Mouse (Mus musculus): ENCODE data around the gene Tnfrsf14. TPM values are rescaled to one million over a fixed set of nuclear protein-coding genes. Genes with fewer than 3 reads are reported as not detected.

The Tnfrsf14 gene
- polyA plus RNA-seq, 1 experiment = 2.3 TPM

GRCm38 (mm10) chr4:154961911-154962310 is 33.5 kb upstream of the Tnfrsf14 start:
- Histone ChIP-seq H3K4me3 (ENCODE audit: insufficient read depth, low read length) (peak overlapping the region; percentile 93), H3K27ac (ENCODE audit: insufficient read depth, low read length) (peak overlapping the region; percentile 62; the same call in 1 of the 2 replicates), H3K4me1 (ENCODE audit: control insufficient read depth, insufficient read depth, low read length) (peaks cover 5% of the 10 kb centered on the region)
- TF ChIP-seq CTCF (IDR thresholded peaks at IDR 0.05; ENCODE audit: extremely low read depth, insufficient read depth, low read length) = no peak
- no peak for TF ChIP-seq POLR2A (IDR thresholded peaks at IDR 0.05; ENCODE audit: extremely low read depth, insufficient read depth, low read length)

- Histone ChIP-seq H3K4me3 (ENCODE audit: insufficient read depth, low read length) (peak overlapping the region; percentile 93), H3K27ac (ENCODE audit: insufficient read depth, low read length) (peak overlapping the region; percentile 62), H3K4me1 (ENCODE audit: control insufficient read depth, insufficient read depth, low read length) (peaks cover 5% of the 10 kb centered on the region)
- no peak for TF ChIP-seq POLR2A (IDR thresholded peaks at IDR 0.05; ENCODE audit: extremely low read depth, insufficient read depth, low read length)
- TF ChIP-seq CTCF (IDR thresholded peaks at IDR 0.05; ENCODE audit: extremely low read depth, insufficient read depth, low read length) = no peak
These were observed 32.9 kb upstream of the Tnfrsf14 start for GRCm38 (mm10) chr4:154961226-154961738.

GRCm38 (mm10) chr4:154960690-154961225 is 32.4 kb upstream of the Tnfrsf14 start, which contains the start of gene Hes5:
Gene Hes5, plus strand, starts transcription at chr4:154960923.
- Histone ChIP-seq H3K4me3 (ENCODE audit: insufficient read depth, low read length) (peak within 1 kb of the TSS; percentile 93), H3K4me1 (ENCODE audit: control insufficient read depth, insufficient read depth, low read length) (peaks cover 4% of the 10 kb centered on the region), H3K27ac (ENCODE audit: insufficient read depth, low read length) (peak within 1 kb of the TSS; percentile 62)
- TF ChIP-seq POLR2A (IDR thresholded peaks at IDR 0.05; ENCODE audit: extremely low read depth, insufficient read depth, low read length) = peak; percentile 65
- TF ChIP-seq CTCF (IDR thresholded peaks at IDR 0.05; ENCODE audit: extremely low read depth, insufficient read depth, low read length) = no peak

GRCm38 (mm10) chr4:154960021-154960689 is 31.8 kb upstream of the Tnfrsf14 start:
- TF ChIP-seq POLR2A (IDR thresholded peaks at IDR 0.05; ENCODE audit: extremely low read depth, insufficient read depth, low read length) (no peak), CTCF (IDR thresholded peaks at IDR 0.05; ENCODE audit: extremely low read depth, insufficient read depth, low read length) (no peak)
- Histone ChIP-seq H3K4me1 (ENCODE audit: control insufficient read depth, insufficient read depth, low read length) (peaks cover 3% of the 10 kb centered on the region), H3K27ac (ENCODE audit: insufficient read depth, low read length) (0 out of 2 replicates have a peak overlapping the region, but pooled peaks have one; percentile 62), H3K4me3 (ENCODE audit: insufficient read depth, low read length) (peak overlapping the region; percentile 93)

- Histone ChIP-seq H3K4me3 (ENCODE audit: insufficient read depth, low read length) (no peak overlapping the region), H3K4me1 (ENCODE audit: control insufficient read depth, insufficient read depth, low read length) (peaks cover 2% of the 10 kb centered on the region), H3K27ac (ENCODE audit: insufficient read depth, low read length) (no peak overlapping the region)
- no peak for TF ChIP-seq POLR2A (IDR thresholded peaks at IDR 0.05; ENCODE audit: extremely low read depth, insufficient read depth, low read length)
- no peak for TF ChIP-seq CTCF (IDR thresholded peaks at IDR 0.05; ENCODE audit: extremely low read depth, insufficient read depth, low read length)
These were observed 30.3 kb upstream of the Tnfrsf14 start for GRCm38 (mm10) chr4:154958621-154959020.

GRCm38 (mm10) chr4:154958171-154958570 is 29.8 kb upstream of the Tnfrsf14 start:
- Histone ChIP-seq H3K4me3 (ENCODE audit: insufficient read depth, low read length) (no peak overlapping the region), H3K4me1 (ENCODE audit: control insufficient read depth, insufficient read depth, low read length) (peaks cover 2% of the 10 kb centered on the region), H3K27ac (ENCODE audit: insufficient read depth, low read length) (no peak overlapping the region)
- TF ChIP-seq POLR2A (IDR thresholded peaks at IDR 0.05; ENCODE audit: extremely low read depth, insufficient read depth, low read length) (no peak), CTCF (IDR thresholded peaks at IDR 0.05; ENCODE audit: extremely low read depth, insufficient read depth, low read length) (no peak)

- TF ChIP-seq CTCF (IDR thresholded peaks at IDR 0.05; ENCODE audit: extremely low read depth, insufficient read depth, low read length) (no peak), POLR2A (IDR thresholded peaks at IDR 0.05; ENCODE audit: extremely low read depth, insufficient read depth, low read length) (no peak)
- no peak overlapping the region for H3K27ac ChIP-seq (ENCODE audit: insufficient read depth, low read length)
- H3K4me3 ChIP-seq (ENCODE audit: insufficient read depth, low read length) = no peak overlapping the region
- H3K4me1 ChIP-seq (ENCODE audit: control insufficient read depth, insufficient read depth, low read length) = peaks cover 2% of the 10 kb centered on the region
These were observed 29.1 kb upstream of the Tnfrsf14 start for GRCm38 (mm10) chr4:154957289-154957993.

GRCm38 (mm10) chr4:154956604-154957003 is 28.2 kb upstream of the Tnfrsf14 start:
- Histone ChIP-seq H3K4me1 (ENCODE audit: control insufficient read depth, insufficient read depth, low read length) (peaks cover 2% of the 10 kb centered on the region), H3K27ac (ENCODE audit: insufficient read depth, low read length) (peak overlapping the region; percentile 63), H3K4me3 (ENCODE audit: insufficient read depth, low read length) (no peak overlapping the region)
- TF ChIP-seq CTCF (IDR thresholded peaks at IDR 0.05; ENCODE audit: extremely low read depth, insufficient read depth, low read length) (no peak), POLR2A (IDR thresholded peaks at IDR 0.05; ENCODE audit: extremely low read depth, insufficient read depth, low read length) (no peak)

- Histone ChIP-seq H3K4me3 (ENCODE audit: insufficient read depth, low read length) (no peak overlapping the region), H3K4me1 (ENCODE audit: control insufficient read depth, insufficient read depth, low read length) (peaks cover 2% of the 10 kb centered on the region; the same call in 1 of the 2 replicates), H3K27ac (ENCODE audit: insufficient read depth, low read length) (no peak overlapping the region)
- TF ChIP-seq CTCF (IDR thresholded peaks at IDR 0.05; ENCODE audit: extremely low read depth, insufficient read depth, low read length) (no peak), POLR2A (IDR thresholded peaks at IDR 0.05; ENCODE audit: extremely low read depth, insufficient read depth, low read length) (no peak)
These were observed 24.3 kb upstream of the Tnfrsf14 start for GRCm38 (mm10) chr4:154952461-154953241.
